Mouse (Mus musculus): Measurements from ENCODE around the gene Pkhd1. TPM values are rescaled to one million over a fixed set of nuclear protein-coding genes. Genes with fewer than 3 reads are reported as not detected.

Gene Pkhd1
- not detected for total RNA-seq (2021)

GRCm38 (mm10) chr1:20617849-20618530, at the start of gene Pkhd1:
Gene Pkhd1 (minus strand): TSS chr1:20618064.
- intact Hi-C loops (cut with DNase I), result no loop called here
- no peak for DNase-seq

- intact Hi-C loops (cut with DNase I), result no loop called here
- DNase-seq, result no peak
These were observed 49.7 kb upstream of the Pkhd1 start for GRCm38 (mm10) chr1:20667567-20667966.

DNA sequence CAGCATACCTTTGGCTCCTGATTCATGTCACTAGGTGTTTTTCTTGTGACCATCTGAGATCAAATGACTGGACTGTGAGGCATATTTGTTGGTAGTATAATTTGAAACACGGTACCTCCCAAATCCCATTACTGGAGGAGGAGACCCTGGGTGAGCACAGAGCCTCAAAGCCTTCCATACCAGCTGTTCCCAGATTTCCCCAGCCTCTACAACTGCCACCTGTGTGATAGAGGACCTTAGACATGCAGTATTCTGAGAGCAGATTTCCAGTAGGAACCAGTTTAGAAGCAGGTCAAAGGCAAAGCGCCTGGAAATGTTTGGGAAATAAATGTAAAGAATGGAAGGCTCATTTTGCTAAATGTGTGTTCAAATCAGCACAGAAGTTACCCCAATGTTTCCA, 48.4 kb upstream of the Pkhd1 start:
- DNase-seq, result no peak
- intact Hi-C loops (cut with DNase I), result no loop called here

- no peak for DNase-seq
- intact Hi-C loops (cut with DNase I), result no loop called here
These were observed 37.2 kb upstream of the Pkhd1 start for GRCm38 (mm10) chr1:20655085-20655484.

DNA sequence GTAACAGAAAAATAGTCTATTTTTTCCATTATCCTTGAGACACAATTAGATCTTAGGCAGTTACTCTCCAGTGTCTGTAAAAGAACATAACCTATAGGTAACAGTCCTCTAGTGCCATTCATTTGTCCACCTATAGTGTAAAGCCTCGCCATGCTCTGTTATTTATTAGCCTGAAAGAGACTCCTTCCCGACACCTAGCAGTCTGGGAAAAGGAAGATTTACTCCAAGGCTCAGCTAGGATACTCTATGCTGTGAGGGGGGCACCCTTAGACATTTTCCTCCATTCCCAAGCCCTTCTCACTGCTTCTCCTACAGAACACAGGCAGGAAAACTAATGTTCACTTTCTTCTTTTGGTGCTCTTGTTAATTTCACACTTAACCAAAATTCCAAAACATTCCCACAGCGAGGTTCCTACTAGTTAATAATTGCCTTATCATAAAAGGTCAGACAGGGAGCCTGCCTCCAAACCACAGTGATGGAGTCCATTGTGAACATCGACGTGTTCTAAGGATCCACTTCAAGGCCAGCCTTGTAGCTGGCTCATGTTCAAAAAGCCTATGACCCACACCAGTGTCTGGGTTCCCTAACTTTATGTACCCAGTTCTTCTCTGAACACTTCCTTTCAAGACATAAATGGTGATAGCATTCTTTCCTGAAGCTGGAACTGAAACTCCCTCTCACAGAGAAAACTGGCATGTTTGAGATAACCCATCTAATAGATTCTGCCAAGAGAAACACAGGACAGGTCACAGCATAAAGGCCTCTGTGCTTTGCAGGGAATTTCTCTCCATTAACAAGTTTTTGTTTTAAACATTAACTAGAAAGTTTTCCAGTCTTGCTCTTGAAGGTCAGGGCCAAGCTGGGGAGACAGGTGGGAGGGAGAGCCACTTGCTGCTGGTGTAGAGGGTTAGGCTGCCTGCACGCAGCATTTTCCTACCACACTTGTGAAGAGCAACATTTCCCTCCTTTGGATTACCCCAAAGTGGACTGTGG, 35.9 kb upstream of the Pkhd1 start:
- intact Hi-C loops (cut with DNase I), result no loop called here
- DNase-seq, result no peak

GRCm38 (mm10) chr1:20634856-20635255, 17.0 kb upstream of the Pkhd1 start:
- DNase-seq, result no peak
- intact Hi-C loops (cut with DNase I), result no loop called here

DNA sequence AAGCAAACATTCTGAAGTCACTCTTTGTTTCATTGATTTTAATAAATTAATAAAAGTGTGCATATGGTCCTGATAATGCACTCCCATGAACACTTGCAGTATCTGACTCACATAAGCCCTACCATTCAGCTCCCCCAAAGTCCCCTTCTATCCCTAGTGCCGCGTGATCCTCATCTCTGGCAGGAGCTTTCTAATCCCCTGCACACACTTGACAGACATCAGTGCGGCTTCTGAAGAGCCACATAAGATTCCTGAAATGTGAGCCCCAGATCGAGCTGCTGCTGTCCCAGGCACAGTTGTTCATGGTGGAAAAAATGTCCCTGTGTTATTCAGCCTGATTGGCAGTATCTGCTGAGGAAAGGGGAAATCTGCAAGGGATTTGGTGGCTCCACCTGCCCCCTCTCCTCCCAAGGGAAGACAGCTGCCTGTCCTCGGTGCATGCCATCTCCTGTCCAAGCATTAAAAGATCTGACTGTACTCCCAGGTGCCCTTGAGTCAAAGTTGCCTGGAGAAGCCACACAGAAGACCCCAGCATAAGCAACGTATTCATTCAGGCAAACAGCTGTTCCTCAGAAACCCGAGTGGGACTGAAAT, 15.5 kb upstream of the Pkhd1 start:
- DNase-seq, result no peak
- intact Hi-C loops (cut with DNase I), result no loop called here

- intact Hi-C loops (cut with DNase I), result no loop called here
- no peak for DNase-seq
These were observed 6.7 kb upstream of the Pkhd1 start for GRCm38 (mm10) chr1:20624564-20624963.

DNA sequence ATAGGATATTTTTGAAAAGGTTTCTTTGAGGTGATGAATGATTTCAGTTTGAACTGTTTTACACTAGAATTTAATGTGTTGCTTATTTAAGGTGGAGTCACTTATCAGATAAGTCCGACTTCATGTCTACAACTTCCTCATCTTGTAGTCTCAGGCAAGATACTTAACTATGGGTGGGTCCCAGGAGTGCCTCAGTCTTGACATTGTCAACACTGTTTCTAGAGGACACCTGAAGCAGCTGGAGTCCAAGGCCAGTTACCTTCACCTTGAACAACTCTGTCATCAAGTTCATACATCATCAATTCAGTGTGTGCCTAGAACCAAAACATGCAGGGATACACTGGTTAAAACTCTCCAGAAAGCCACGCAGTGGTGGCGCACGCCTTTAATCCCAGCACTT, 5.5 kb upstream of the Pkhd1 start:
- intact Hi-C loops (cut with DNase I), result no loop called here
- DNase-seq, result no peak

DNA sequence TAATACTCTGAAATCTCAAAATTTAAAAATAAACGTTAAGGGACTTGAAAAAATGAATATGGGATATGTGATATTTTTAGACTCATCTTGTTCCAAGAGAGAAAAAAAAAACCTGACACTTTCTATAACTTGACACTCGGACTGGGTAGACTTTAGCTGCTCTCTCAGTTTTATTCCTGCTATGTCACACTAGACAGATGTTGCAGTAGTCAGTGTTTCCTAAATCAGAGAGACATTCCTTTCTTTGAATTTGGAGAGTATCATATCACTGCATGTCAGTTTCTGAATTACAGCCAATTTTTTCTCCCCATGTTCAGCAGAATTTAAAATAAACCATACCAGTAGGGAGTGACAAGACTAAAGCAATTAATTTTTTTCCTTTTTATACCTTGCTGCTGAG, 2.7 kb upstream of the Pkhd1 start:
- DNase-seq, result no peak
- intact Hi-C loops (cut with DNase I), result no loop called here

GRCm38 (mm10) chr1:20619363-20619762, 1.5 kb upstream of the Pkhd1 start:
- peak; percentile 3 to 7 for DNase-seq
- intact Hi-C loops (cut with DNase I), result no loop called here

DNA sequence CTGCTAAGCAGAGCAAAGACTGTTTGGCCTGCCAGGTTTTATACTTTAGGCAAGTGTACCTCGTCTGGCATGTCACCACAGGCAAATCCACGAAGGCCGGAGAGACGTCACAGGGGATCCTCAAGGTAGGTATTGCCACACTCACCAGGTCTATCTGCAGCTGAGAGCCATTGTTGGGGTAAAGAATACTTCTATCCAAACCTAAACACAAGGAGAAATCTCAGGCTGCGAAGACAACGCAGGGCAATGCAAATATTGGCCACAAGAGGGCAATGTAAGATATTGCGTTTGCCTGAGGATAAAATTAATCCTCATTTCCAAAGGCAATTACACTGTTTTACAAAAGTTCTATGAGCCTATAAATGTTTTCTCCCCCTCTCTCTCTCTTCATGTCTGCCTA, 5.2 kb downstream of the Pkhd1 start:
- peak; percentile 21 to 47 for DNase-seq
- intact Hi-C loops (cut with DNase I), result loop anchor here (2.0 to 5.0 kb wide), 4 partner anchors 125 to 548 kb away; no protein-coding TSS in a partner anchor

DNA sequence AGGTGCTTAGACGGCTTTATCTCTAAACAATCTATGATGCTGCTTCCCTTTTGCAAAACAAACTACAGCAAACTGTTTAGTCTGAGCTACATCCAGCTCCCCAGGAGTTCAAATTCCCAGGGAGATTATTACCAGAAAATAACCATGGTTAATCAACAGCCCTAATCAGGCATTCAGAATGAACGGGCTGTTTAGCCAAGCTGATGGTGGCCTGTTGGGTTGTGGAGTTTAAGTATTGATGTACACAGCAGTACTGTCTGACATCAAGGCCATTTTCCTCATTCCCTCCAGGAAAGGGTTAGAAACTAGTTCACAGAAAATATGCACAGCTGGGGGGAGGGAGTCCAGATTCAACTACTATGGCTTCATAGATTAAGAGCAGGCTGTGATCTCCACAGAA, 12.4 kb downstream of the Pkhd1 start:
- intact Hi-C loops (cut with DNase I), result no loop called here
- DNase-seq, result no peak

- DNase-seq, result no peak
- intact Hi-C loops (cut with DNase I), result no loop called here
These were observed 27.4 kb downstream of the Pkhd1 start for GRCm38 (mm10) chr1:20590488-20590887.

- intact Hi-C loops (cut with DNase I), result no loop called here
- DNase-seq, result no peak
These were observed 46.4 kb downstream of the Pkhd1 start for GRCm38 (mm10) chr1:20571469-20571868.

- intact Hi-C loops (cut with DNase I), result no loop called here
- DNase-seq, result no peak
These were observed 48.4 kb downstream of the Pkhd1 start for GRCm38 (mm10) chr1:20569430-20569829.

DNA sequence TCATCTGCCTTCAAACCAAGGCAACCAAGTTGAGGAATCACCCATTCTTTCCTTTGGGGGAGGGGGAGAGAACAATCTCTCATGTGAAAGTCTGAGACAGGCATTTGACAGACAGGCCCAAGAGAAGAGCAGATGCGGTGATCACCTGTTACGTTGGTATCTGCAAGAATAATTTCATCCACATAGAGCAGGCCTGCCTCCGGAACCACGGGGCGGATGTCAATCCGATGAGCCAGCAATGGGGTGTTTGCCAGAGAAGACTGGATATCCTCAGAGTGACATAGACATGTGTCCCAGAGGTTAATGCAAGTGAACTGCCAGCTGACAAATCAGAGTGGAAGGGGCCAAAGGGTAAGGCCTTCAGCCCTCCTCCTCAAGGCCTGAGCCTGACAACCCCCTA, 59.4 kb downstream of the Pkhd1 start:
- DNase-seq, result no peak
- intact Hi-C loops (cut with DNase I), result no loop called here

DNA sequence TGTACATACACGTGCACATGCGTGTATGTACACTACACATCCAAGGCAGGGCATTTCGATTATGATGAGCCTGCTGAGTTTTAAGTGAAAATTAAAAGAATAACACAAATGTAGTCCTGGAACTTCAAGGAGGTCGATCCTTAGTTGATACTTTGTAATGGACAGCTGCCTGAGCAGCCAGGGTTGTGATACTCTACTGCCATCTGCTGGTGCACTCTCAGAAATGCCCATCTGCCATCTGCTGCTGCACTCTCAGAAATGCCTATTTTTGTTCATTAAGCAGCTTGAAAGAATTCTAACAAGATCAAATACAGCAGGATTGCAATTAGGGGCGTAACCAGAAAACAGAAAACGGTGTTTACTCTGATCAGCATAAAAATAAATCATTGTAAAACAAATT, 63.5 kb downstream of the Pkhd1 start:
- intact Hi-C loops (cut with DNase I), result no loop called here
- DNase-seq, result peak; percentile 12 to 37

GRCm38 (mm10) chr1:20551334-20551733, 66.5 kb downstream of the Pkhd1 start:
- intact Hi-C loops (cut with DNase I), result no loop called here
- no peak for DNase-seq

GRCm38 (mm10) chr1:20544526-20544925, 73.3 kb downstream of the Pkhd1 start:
- DNase-seq, result no peak
- intact Hi-C loops (cut with DNase I), result no loop called here

DNA sequence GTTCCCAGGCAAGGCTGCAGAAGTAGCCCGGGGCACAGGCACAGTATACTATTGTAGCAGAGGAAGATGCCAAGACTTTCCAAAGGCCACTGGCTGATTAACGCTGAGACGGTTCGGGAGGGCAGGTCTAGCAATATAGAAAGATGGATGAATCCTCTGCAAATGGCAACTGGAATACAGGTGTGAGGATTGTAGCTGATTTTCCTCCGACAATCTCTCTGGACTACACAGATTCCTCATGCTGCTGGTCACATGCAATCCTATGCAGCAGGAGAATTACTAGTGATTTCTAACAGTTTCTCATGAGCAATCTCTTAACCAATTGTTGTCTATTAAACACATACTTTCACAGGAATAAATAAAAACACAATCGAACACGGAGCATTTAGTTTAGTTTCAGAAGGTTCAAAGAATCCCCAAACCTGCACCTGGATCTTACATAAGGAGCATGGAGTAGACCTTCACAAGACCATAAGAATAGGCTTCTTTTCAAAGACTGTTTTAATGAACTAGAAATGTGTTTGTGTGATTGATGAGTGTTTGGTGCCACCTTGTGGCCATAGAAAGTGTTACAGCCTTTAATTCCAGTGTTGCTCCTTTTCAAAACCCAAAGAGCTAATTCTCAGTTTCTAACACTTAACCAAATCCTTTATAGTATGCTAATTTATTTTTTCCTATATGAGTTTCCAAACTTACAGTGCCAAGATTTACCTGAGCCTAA, 104.3 kb downstream of the Pkhd1 start:
- intact Hi-C loops (cut with DNase I), result loop anchor here (1.0 to 2.0 kb wide), 2 partner anchors 202 to 1309 kb away; no protein-coding TSS in a partner anchor
- DNase-seq, result peak; percentile 23 to 58
